Mouse (Mus musculus): ENCODE results near the gene 1110008L16Rik. TPM values are rescaled to one million over a fixed set of nuclear protein-coding genes. Genes with fewer than 3 reads are reported as not detected.

Gene 1110008L16Rik
- 9.6 TPM for total RNA-seq (2023)

GRCm38 (mm10) chr12:55299336-55299735, at the start of gene 1110008L16Rik:
Gene 1110008L16Rik, plus strand, starts transcription at chr12:55299577.

GRCm38 (mm10) chr12:55302485-55303441, 3.4 kb downstream of the 1110008L16Rik start, which contains the start of gene Ppp2r3c:
Gene Ppp2r3c, minus strand, starts transcription at chr12:55302998.

GRCm38 (mm10) chr12:55384023-55384749, 84.8 kb downstream of the 1110008L16Rik start, which contains the start of gene Psma6:
Gene Psma6, plus strand, starts transcription at chr12:55384222.

Other genes with a start within 250 kb of the 1110008L16Rik start
- gene 2700097O09Rik, start 219.5 kb upstream of the 1110008L16Rik start, total RNA-seq (2023): 8.4 TPM
- 63.4 TPM for gene Srp54a, start 219.3 kb upstream of the 1110008L16Rik start, total RNA-seq (2023)
- gene Fam177a, start 175.1 kb upstream of the 1110008L16Rik start, total RNA-seq (2023): 12.6 TPM
- gene Srp54b, start 144.5 kb upstream of the 1110008L16Rik start, total RNA-seq (2023): 35.5 TPM
- gene 1700047I17Rik2, start 100.0 kb upstream of the 1110008L16Rik start, total RNA-seq (2023): 6.3 TPM
- 22.5 TPM for gene Srp54c, start 69.4 kb upstream of the 1110008L16Rik start, total RNA-seq (2023)
- 22.9 TPM for gene Ppp2r3c, start 3.4 kb downstream of the 1110008L16Rik start, total RNA-seq (2023)
- gene Psma6, start 84.6 kb downstream of the 1110008L16Rik start, total RNA-seq (2023): 92.4 TPM
- 154 TPM for gene Nfkbia, start 193.1 kb downstream of the 1110008L16Rik start, total RNA-seq (2023)